Mouse (Mus musculus): Measurements from ENCODE around the gene Cdc40. TPM values are rescaled to one million over a fixed set of nuclear protein-coding genes. Genes with fewer than 3 reads are reported as not detected.

The Cdc40 gene
- polyA plus RNA-seq, 1 experiment from 2014 or later = 23.4 TPM

Other genes starting within 250 kb of the Cdc40 start
- gene Mettl24, start 200.0 kb downstream of the Cdc40 start, polyA plus RNA-seq (2015; fragmentation: Nextera tagmentation; extraction: Ambion mirVana) = 0.72 and 0.78 TPM in 2 replicates
- gene Wasf1, start 164 bp upstream of the Cdc40 start, polyA plus RNA-seq (2015; fragmentation: Nextera tagmentation; extraction: Ambion mirVana) = 126 and 136 TPM in 2 replicates
- 3.3 and 4.4 TPM in 2 replicates for gene Gpr6, start 189.0 kb upstream of the Cdc40 start, polyA plus RNA-seq (2015; fragmentation: Nextera tagmentation; extraction: Ambion mirVana)

Measured in midbrain, embryonic 16.5 days (tissue).